Mouse (Mus musculus) MEL-GATA-1-ER (cell line): Measurements from ENCODE around the gene Fbrs.
A peak's percentile ranks its signal among the peaks of the same experiment; 100 is the strongest.
"Not testable (repeated sequence)": the region's sequence is repeated elsewhere in the genome, so short reads cannot be mapped to it uniquely, and the experiment has no call there.

Experiments
- DNase-seq: peaks from one replicate; pipeline ENCODE4 v3.0.0-alpha.2; 2012; ENCODE audit warnings: low read depth; ENCODE audit errors: extremely low read depth

Fbrs gene

GRCm38 (mm10) chr7:127478635-127479317 lies at the start of gene Fbrs:
Fbrs (plus strand) TSS chr7:127479199.
- peak; percentile 93 for DNase-seq

GRCm38 (mm10) chr7:127435206-127435605 lies 43.8 kb upstream of the Fbrs start:
- no peak for DNase-seq

GRCm38 (mm10) chr7:127437724-127438123 lies 41.3 kb upstream of the Fbrs start:
- no peak for DNase-seq

GRCm38 (mm10) chr7:127443976-127444375 lies 35.0 kb upstream of the Fbrs start:
- DNase-seq, result no peak

GRCm38 (mm10) chr7:127448521-127449300 lies 30.3 kb upstream of the Fbrs start, which contains the start of gene Zfp689:
Zfp689 (minus strand) TSS chr7:127449158.
- peak; percentile 98 for DNase-seq

GRCm38 (mm10) chr7:127449966-127450365 lies 29.0 kb upstream of the Fbrs start:
- no peak for DNase-seq

GRCm38 (mm10) chr7:127453056-127453455 lies 25.9 kb upstream of the Fbrs start:
- DNase-seq, result no peak

GRCm38 (mm10) chr7:127454905-127455304 lies 24.1 kb upstream of the Fbrs start:
- DNase-seq, result no peak

GRCm38 (mm10) chr7:127458371-127459122 lies 20.5 kb upstream of the Fbrs start:
- not testable (repeated sequence) for DNase-seq

- DNase-seq, result not testable (repeated sequence)
Measured at GRCm38 (mm10) chr7:127459311-127459710, 19.7 kb upstream of the Fbrs start, which contains the start of gene Prr14. Prr14 (plus strand) TSS chr7:127459611.

- no peak for DNase-seq
Measured at GRCm38 (mm10) chr7:127465191-127465590, 13.8 kb upstream of the Fbrs start.

GRCm38 (mm10) chr7:127465670-127466069 lies 13.3 kb upstream of the Fbrs start:
- DNase-seq, result not testable (repeated sequence)

- DNase-seq, result no peak
Measured at GRCm38 (mm10) chr7:127466606-127467005, 12.4 kb upstream of the Fbrs start.

GRCm38 (mm10) chr7:127470011-127470715 lies 8.8 kb upstream of the Fbrs start:
- DNase-seq, result no peak

GRCm38 (mm10) chr7:127470743-127471645 lies 8.0 kb upstream of the Fbrs start:
- DNase-seq, result peak; percentile 97

GRCm38 (mm10) chr7:127471646-127472010 lies 7.4 kb upstream of the Fbrs start:
- DNase-seq, result no peak

- DNase-seq, result no peak
Measured at GRCm38 (mm10) chr7:127472060-127472459, 6.9 kb upstream of the Fbrs start.

GRCm38 (mm10) chr7:127473705-127474104 lies 5.3 kb upstream of the Fbrs start:
- DNase-seq, result no peak

- DNase-seq, result no peak
Measured at GRCm38 (mm10) chr7:127474378-127475070, 4.5 kb upstream of the Fbrs start.
